Mouse (Mus musculus): ENCODE data around the gene Pkd2l1.

Pkd2l1 gene

DNA sequence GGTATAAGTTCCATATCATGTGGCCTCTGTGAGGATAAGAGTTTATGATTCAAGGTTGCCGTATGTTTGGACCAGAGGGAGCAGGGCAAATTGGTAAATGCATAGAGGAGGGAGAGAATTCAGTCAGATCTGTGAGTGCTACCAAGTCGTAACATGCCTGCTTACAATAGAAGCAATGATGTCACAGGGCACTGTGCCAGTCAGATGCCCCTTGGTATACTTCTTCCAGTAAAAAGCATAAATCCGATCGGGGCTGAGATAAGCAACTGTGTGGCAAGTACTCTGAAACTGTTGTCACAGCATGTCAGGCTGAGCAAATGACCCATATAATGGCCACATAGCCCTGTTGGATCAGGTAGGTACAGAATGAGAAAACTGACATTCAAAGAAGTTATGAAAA is 3.2 kb downstream of the Pkd2l1 start:
- Histone ChIP-seq H3K9me3 (ENCODE audit: low read length) (no peaks in the 10 kb centered on the region), H3K36me3 (ENCODE audit: insufficient read depth, low read length) (no peaks in the 10 kb centered on the region), H3K4me3 (replicated peaks; ENCODE audit: low read length) (no peak overlapping the region), H3K4me1 (replicated peaks; ENCODE audit: low read depth, low read length) (no peaks in the 10 kb centered on the region), H3K27me3 (ENCODE audit: insufficient read depth, low read length) (peaks cover 38% of the 10 kb centered on the region)
- no peak for TF ChIP-seq POU5F1 (IDR thresholded peaks at IDR 0.05; ENCODE audit: borderline replicate concordance, low read length)
- no peak for TF ChIP-seq CTCF (conservative IDR thresholded peaks at IDR 0.05; ENCODE audit: low read length)
- TF ChIP-seq NANOG (IDR thresholded peaks at IDR 0.05; ENCODE audit: borderline replicate concordance, low read length) = no peak

- Histone ChIP-seq H3K36me3 (ENCODE audit: insufficient read depth, low read length) (no peaks in the 10 kb centered on the region), H3K27me3 (ENCODE audit: insufficient read depth, low read length) (peaks cover 2% of the 10 kb centered on the region; the same call in 1 of the 2 replicates), H3K9me3 (ENCODE audit: low read length) (no peaks in the 10 kb centered on the region), H3K4me1 (replicated peaks; ENCODE audit: low read depth, low read length) (no peaks in the 10 kb centered on the region), H3K4me3 (replicated peaks; ENCODE audit: low read length) (no peak overlapping the region)
- no peak for TF ChIP-seq POU5F1 (IDR thresholded peaks at IDR 0.05; ENCODE audit: borderline replicate concordance, low read length)
- no peak for TF ChIP-seq NANOG (IDR thresholded peaks at IDR 0.05; ENCODE audit: borderline replicate concordance, low read length)
- no peak for TF ChIP-seq CTCF (conservative IDR thresholded peaks at IDR 0.05; ENCODE audit: low read length)
Observed at GRCm38 (mm10) chr19:44183968-44184367, 8.3 kb downstream of the Pkd2l1 start.

DNA sequence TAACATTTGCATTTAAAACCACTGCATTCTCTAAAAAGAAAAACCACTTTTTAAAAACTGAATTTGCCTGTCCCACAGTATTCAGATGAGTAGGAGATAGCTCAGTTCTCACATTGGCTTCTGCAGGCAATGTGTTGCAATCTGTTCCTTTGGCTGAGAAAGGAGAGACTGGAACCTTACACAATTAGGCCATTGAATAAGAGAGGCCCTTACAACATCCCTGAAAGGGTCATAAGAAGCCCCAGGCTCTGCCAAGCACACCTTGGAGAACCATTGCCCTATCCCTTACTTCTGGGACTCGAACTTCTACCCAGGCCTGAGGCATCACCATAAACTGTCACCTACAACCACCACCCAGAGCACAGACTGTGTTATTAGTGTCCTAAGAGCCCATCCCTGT is 11.7 kb downstream of the Pkd2l1 start:
- H3K4me3 ChIP-seq (replicated peaks; ENCODE audit: low read length) = no peak overlapping the region
- H3K9me3 ChIP-seq (ENCODE audit: low read length) = peaks cover 20% of the 10 kb centered on the region
- peaks cover 2% of the 10 kb centered on the region; the same call in 1 of the 2 replicates for H3K27me3 ChIP-seq (ENCODE audit: insufficient read depth, low read length)
- H3K36me3 ChIP-seq (ENCODE audit: insufficient read depth, low read length) = no peaks in the 10 kb centered on the region
- TF ChIP-seq NANOG (IDR thresholded peaks at IDR 0.05; ENCODE audit: borderline replicate concordance, low read length) (no peak), CTCF (conservative IDR thresholded peaks at IDR 0.05; ENCODE audit: low read length) (no peak), POU5F1 (IDR thresholded peaks at IDR 0.05; ENCODE audit: borderline replicate concordance, low read length) (no peak)
- H3K4me1 ChIP-seq (replicated peaks; ENCODE audit: low read depth, low read length) = no peaks in the 10 kb centered on the region

DNA sequence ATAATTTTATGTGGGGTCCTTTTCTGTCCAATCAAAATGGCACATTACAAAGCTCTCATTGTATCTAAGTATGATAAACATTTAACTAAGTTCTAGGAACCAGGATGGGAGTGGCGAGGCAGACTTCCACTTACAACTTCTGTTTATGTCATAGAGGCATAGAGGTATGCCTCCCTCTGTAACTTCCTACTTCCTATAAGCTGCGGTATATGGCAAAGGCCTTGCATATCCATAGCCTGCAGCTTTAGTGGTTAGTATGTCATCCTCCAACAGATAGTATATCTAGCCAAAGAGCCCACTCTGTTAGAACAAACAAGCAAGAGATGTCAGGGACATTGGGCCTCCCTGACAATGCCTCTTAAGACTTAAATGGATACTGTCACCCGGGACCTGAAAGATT is 15.5 kb downstream of the Pkd2l1 start:
- H3K36me3 ChIP-seq (ENCODE audit: insufficient read depth, low read length) = no peaks in the 10 kb centered on the region
- peaks cover 20% of the 10 kb centered on the region for H3K9me3 ChIP-seq (ENCODE audit: low read length)
- no peaks in the 10 kb centered on the region for H3K4me1 ChIP-seq (replicated peaks; ENCODE audit: low read depth, low read length)
- no peak overlapping the region for H3K4me3 ChIP-seq (replicated peaks; ENCODE audit: low read length)
- TF ChIP-seq POU5F1 (IDR thresholded peaks at IDR 0.05; ENCODE audit: borderline replicate concordance, low read length) (no peak), NANOG (IDR thresholded peaks at IDR 0.05; ENCODE audit: borderline replicate concordance, low read length) (no peak), CTCF (conservative IDR thresholded peaks at IDR 0.05; ENCODE audit: low read length) (no peak)
- H3K27me3 ChIP-seq (ENCODE audit: insufficient read depth, low read length) = peaks cover 6% of the 10 kb centered on the region; the same call in 1 of the 2 replicates

GRCm38 (mm10) chr19:44174835-44175234 is 17.4 kb downstream of the Pkd2l1 start:
- Histone ChIP-seq H3K4me1 (replicated peaks; ENCODE audit: low read depth, low read length) (no peaks in the 10 kb centered on the region), H3K27me3 (ENCODE audit: insufficient read depth, low read length) (peaks cover 6% of the 10 kb centered on the region; the same call in 1 of the 2 replicates), H3K9me3 (ENCODE audit: low read length) (peaks cover 20% of the 10 kb centered on the region), H3K36me3 (ENCODE audit: insufficient read depth, low read length) (no peaks in the 10 kb centered on the region), H3K4me3 (replicated peaks; ENCODE audit: low read length) (no peak overlapping the region)
- TF ChIP-seq NANOG (IDR thresholded peaks at IDR 0.05; ENCODE audit: borderline replicate concordance, low read length) (no peak), CTCF (conservative IDR thresholded peaks at IDR 0.05; ENCODE audit: low read length) (no peak), POU5F1 (IDR thresholded peaks at IDR 0.05; ENCODE audit: borderline replicate concordance, low read length) (no peak)

GRCm38 (mm10) chr19:44161515-44161914 is 30.7 kb downstream of the Pkd2l1 start:
- Histone ChIP-seq H3K9me3 (ENCODE audit: low read length) (no peaks in the 10 kb centered on the region), H3K4me3 (replicated peaks; ENCODE audit: low read length) (no peak overlapping the region), H3K36me3 (ENCODE audit: insufficient read depth, low read length) (no peaks in the 10 kb centered on the region), H3K27me3 (ENCODE audit: insufficient read depth, low read length) (peaks cover 3% of the 10 kb centered on the region), H3K4me1 (replicated peaks; ENCODE audit: low read depth, low read length) (peaks cover 6% of the 10 kb centered on the region; the same call in 1 of the 2 replicates)
- TF ChIP-seq POU5F1 (IDR thresholded peaks at IDR 0.05; ENCODE audit: borderline replicate concordance, low read length) (no peak), NANOG (IDR thresholded peaks at IDR 0.05; ENCODE audit: borderline replicate concordance, low read length) (no peak), CTCF (conservative IDR thresholded peaks at IDR 0.05; ENCODE audit: low read length) (peak; percentile 68)

GRCm38 (mm10) chr19:44159386-44159785 is 32.9 kb downstream of the Pkd2l1 start:
- Histone ChIP-seq H3K4me3 (replicated peaks; ENCODE audit: low read length) (no peak overlapping the region), H3K27me3 (ENCODE audit: insufficient read depth, low read length) (peaks cover 7% of the 10 kb centered on the region), H3K4me1 (replicated peaks; ENCODE audit: low read depth, low read length) (peaks cover 6% of the 10 kb centered on the region; the same call in 1 of the 2 replicates), H3K36me3 (ENCODE audit: insufficient read depth, low read length) (no peaks in the 10 kb centered on the region), H3K9me3 (ENCODE audit: low read length) (no peaks in the 10 kb centered on the region)
- TF ChIP-seq CTCF (conservative IDR thresholded peaks at IDR 0.05; ENCODE audit: low read length) = no peak
- TF ChIP-seq POU5F1 (IDR thresholded peaks at IDR 0.05; ENCODE audit: borderline replicate concordance, low read length) = no peak
- no peak for TF ChIP-seq NANOG (IDR thresholded peaks at IDR 0.05; ENCODE audit: borderline replicate concordance, low read length)

- H3K27me3 ChIP-seq (ENCODE audit: insufficient read depth, low read length) = peaks cover 13% of the 10 kb centered on the region
- H3K4me1 ChIP-seq (replicated peaks; ENCODE audit: low read depth, low read length) = peaks cover 14% of the 10 kb centered on the region
- no peaks in the 10 kb centered on the region for H3K9me3 ChIP-seq (ENCODE audit: low read length)
- no peak overlapping the region for H3K4me3 ChIP-seq (replicated peaks; ENCODE audit: low read length)
- TF ChIP-seq NANOG (IDR thresholded peaks at IDR 0.05; ENCODE audit: borderline replicate concordance, low read length) = no peak
- no peak for TF ChIP-seq CTCF (conservative IDR thresholded peaks at IDR 0.05; ENCODE audit: low read length)
- TF ChIP-seq POU5F1 (IDR thresholded peaks at IDR 0.05; ENCODE audit: borderline replicate concordance, low read length) = no peak
- no peaks in the 10 kb centered on the region for H3K36me3 ChIP-seq (ENCODE audit: insufficient read depth, low read length)
Observed at GRCm38 (mm10) chr19:44157005-44157404, 35.2 kb downstream of the Pkd2l1 start.

DNA sequence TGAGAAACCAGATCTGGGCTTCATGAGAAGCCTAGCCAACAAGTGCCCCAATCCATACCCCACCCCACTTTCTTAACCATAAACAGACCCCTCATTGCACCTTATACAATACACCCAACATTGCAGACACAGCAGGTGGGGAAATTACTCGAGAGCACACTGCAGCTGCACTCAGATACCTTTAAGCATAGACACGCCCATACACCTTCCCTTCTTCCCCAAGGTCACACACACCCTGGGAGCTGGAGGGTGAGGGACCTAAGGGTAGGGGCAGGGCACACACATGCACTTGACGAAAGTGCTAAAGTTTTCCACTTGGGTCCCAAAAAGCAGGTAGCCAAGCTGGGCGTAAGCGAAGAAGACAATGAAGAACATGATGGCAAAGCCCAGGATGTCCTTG is 38.5 kb downstream of the Pkd2l1 start:
- TF ChIP-seq POU5F1 (IDR thresholded peaks at IDR 0.05; ENCODE audit: borderline replicate concordance, low read length) = no peak
- TF ChIP-seq CTCF (conservative IDR thresholded peaks at IDR 0.05; ENCODE audit: low read length) = no peak
- peaks cover 20% of the 10 kb centered on the region for H3K27me3 ChIP-seq (ENCODE audit: insufficient read depth, low read length)
- peaks cover 14% of the 10 kb centered on the region for H3K4me1 ChIP-seq (replicated peaks; ENCODE audit: low read depth, low read length)
- no peak overlapping the region for H3K4me3 ChIP-seq (replicated peaks; ENCODE audit: low read length)
- no peaks in the 10 kb centered on the region for H3K9me3 ChIP-seq (ENCODE audit: low read length)
- H3K36me3 ChIP-seq (ENCODE audit: insufficient read depth, low read length) = no peaks in the 10 kb centered on the region
